Mouse (Mus musculus): Measurements from ENCODE around the gene Ucp3. TPM values are rescaled to one million over a fixed set of nuclear protein-coding genes. Genes with fewer than 3 reads are reported as not detected.
"Not testable (repeated sequence)": the region's sequence is repeated elsewhere in the genome, so short reads cannot be mapped to it uniquely, and the experiment has no call there.

Ucp3 gene
- total RNA-seq, 2 experiments from 2014 or later: 0.28 TPM; not detected in 1

- no peak for DNase-seq
- intact Hi-C loops (cut with DNase I): no loop called here
Observed at GRCm38 (mm10) chr7:100471407-100471797, 1.4 kb upstream of the Ucp3 start.

- no peak for DNase-seq
- intact Hi-C loops (cut with DNase I): no loop called here
Observed at GRCm38 (mm10) chr7:100473846-100474454, 1.2 kb downstream of the Ucp3 start.

- peak; percentile 27 for DNase-seq
Observed at GRCm38 (mm10) chr7:100474680-100475079, 1.9 kb downstream of the Ucp3 start.

GRCm38 (mm10) chr7:100479100-100479822 is 6.5 kb downstream of the Ucp3 start:
- intact Hi-C loops (cut with DNase I): no loop called here
- DNase-seq: peak; percentile 67

More at GRCm38 (mm10) chr7:100474680-100475079, 1.9 kb downstream of the Ucp3 start:
- intact Hi-C loops (cut with DNase I): no loop called here

- DNase-seq: peak; percentile 35
- intact Hi-C loops (cut with DNase I): no loop called here
Observed at GRCm38 (mm10) chr7:100479823-100480164, 7.0 kb downstream of the Ucp3 start.

GRCm38 (mm10) chr7:100480175-100480574 is 7.4 kb downstream of the Ucp3 start:
- intact Hi-C loops (cut with DNase I): no loop called here
- no peak for DNase-seq

- DNase-seq; intact Hi-C loops (cut with DNase I): not testable (repeated sequence)
Observed at GRCm38 (mm10) chr7:100482046-100482445, 9.3 kb downstream of the Ucp3 start.

- intact Hi-C loops (cut with DNase I): no loop called here
- DNase-seq: no peak
Observed at GRCm38 (mm10) chr7:100484493-100484892, 11.7 kb downstream of the Ucp3 start.

- intact Hi-C loops (cut with DNase I): no loop called here
Observed at GRCm38 (mm10) chr7:100487301-100487700, 14.5 kb downstream of the Ucp3 start.

GRCm38 (mm10) chr7:100488474-100489048 is 15.8 kb downstream of the Ucp3 start:
- intact Hi-C loops (cut with DNase I): no loop called here
- peak; percentile 68 for DNase-seq

More at GRCm38 (mm10) chr7:100487301-100487700, 14.5 kb downstream of the Ucp3 start:
- DNase-seq: no peak

- intact Hi-C loops (cut with DNase I): no loop called here
- DNase-seq: peak; percentile 30
Observed at GRCm38 (mm10) chr7:100492391-100493116, 19.8 kb downstream of the Ucp3 start.

- DNase-seq: peak; percentile 68
- intact Hi-C loops (cut with DNase I): no loop called here
Observed at GRCm38 (mm10) chr7:100493117-100493483, 20.3 kb downstream of the Ucp3 start, which contains the start of gene Ucp2. Gene Ucp2, plus strand, starts transcription at chr7:100493337.

- peak; percentile 43 for DNase-seq
- intact Hi-C loops (cut with DNase I): no loop called here
Observed at GRCm38 (mm10) chr7:100493484-100494414, 21.0 kb downstream of the Ucp3 start.

GRCm38 (mm10) chr7:100494415-100494831 is 21.6 kb downstream of the Ucp3 start:
- intact Hi-C loops (cut with DNase I): no loop called here
- no peak for DNase-seq

- no peak for DNase-seq
- intact Hi-C loops (cut with DNase I): no loop called here
Observed at GRCm38 (mm10) chr7:100495042-100495441, 22.3 kb downstream of the Ucp3 start.

GRCm38 (mm10) chr7:100495581-100496251 is 22.9 kb downstream of the Ucp3 start:
- DNase-seq: peak; percentile 48

GRCm38 (mm10) chr7:100496371-100496770 is 23.6 kb downstream of the Ucp3 start:
- DNase-seq: no peak
- intact Hi-C loops (cut with DNase I): no loop called here

More at GRCm38 (mm10) chr7:100495581-100496251, 22.9 kb downstream of the Ucp3 start:
- intact Hi-C loops (cut with DNase I): no loop called here

- no peak for DNase-seq
- intact Hi-C loops (cut with DNase I): no loop called here
Observed at GRCm38 (mm10) chr7:100496791-100497190, 24.0 kb downstream of the Ucp3 start.

- intact Hi-C loops (cut with DNase I): no loop called here
- no peak for DNase-seq
Observed at GRCm38 (mm10) chr7:100497402-100497801, 24.6 kb downstream of the Ucp3 start.

- no peak for DNase-seq
- intact Hi-C loops (cut with DNase I): no loop called here
Observed at GRCm38 (mm10) chr7:100497982-100498381, 25.2 kb downstream of the Ucp3 start.
